Mouse (Mus musculus) left cerebral cortex, postnatal 10 days (tissue): ENCODE results near the gene Ppdpf. TPM values are rescaled to one million over a fixed set of nuclear protein-coding genes. Genes with fewer than 3 reads are reported as not detected.

Source experiments
- total RNA-seq, 2 experiments: library from RNA; stranded (reverse); gene quantifications; 2 replicates each; pipeline ENCODE4 v1.2.3; 2021

Gene Ppdpf
- total RNA-seq, 2 experiments from 2014 or later, result 111 to 117 TPM

Other genes starting within 250 kb of the Ppdpf start
- 10 to 100 TPM; 39.3 to 39.9 TPM for gene Nkain4, start 232.5 kb upstream of the Ppdpf start, total RNA-seq
- gene Arfgap1, start 220.0 kb upstream of the Ppdpf start, total RNA-seq, result 100 to 1,000 TPM; 127 to 128 TPM
- under 1 TPM; 0.87 to 0.94 TPM for gene Col20a1, start 200.7 kb upstream of the Ppdpf start, total RNA-seq
- gene Chrna4, start 143.7 kb upstream of the Ppdpf start, total RNA-seq, result 10 to 100 TPM; 40.5 to 44.1 TPM
- gene Kcnq2, start 51.9 kb upstream of the Ppdpf start, total RNA-seq, result 100 to 1,000 TPM; 178 to 181 TPM
- 100 to 1,000 TPM; 898 to 906 TPM for gene Eef1a2, start 30.2 kb upstream of the Ppdpf start, total RNA-seq
- gene Ptk6, start 15.5 kb downstream of the Ppdpf start, total RNA-seq, result not detected
- gene Srms, start 25.9 kb downstream of the Ppdpf start, total RNA-seq, result under 1 TPM; 0.21 to 0.22 TPM
- not detected for gene Fndc11, start 32.8 kb downstream of the Ppdpf start, total RNA-seq
- 1 to 10 TPM; 1.4 to 1.7 TPM for gene Helz2, start 54.8 kb downstream of the Ppdpf start, total RNA-seq
- gene Gmeb2, start 100.8 kb downstream of the Ppdpf start, total RNA-seq, result 10 to 100 TPM; 15.5 to 17.6 TPM
- 1,000 to 10,000 TPM; 1,052 to 1,067 TPM for gene Stmn3, start 127.3 kb downstream of the Ppdpf start, total RNA-seq
- 10 to 100 TPM; 41.1 to 46.6 TPM for gene Rtel1, start 132.5 kb downstream of the Ppdpf start, total RNA-seq
- gene Zgpat, start 177.7 kb downstream of the Ppdpf start, total RNA-seq, result 10 to 100 TPM; 55.9 to 60.5 TPM
- gene Arfrp1, start 178.2 kb downstream of the Ppdpf start, total RNA-seq, result 10 to 100 TPM; 39.8 to 44.2 TPM
- gene Lime1, start 192.8 kb downstream of the Ppdpf start, total RNA-seq, result 10 to 100 TPM; 30.1 to 32.9 TPM